Mouse (Mus musculus): ENCODE results near the gene Alyref.

GRCm38 (mm10) chr11:120641869-120642268 is 43.7 kb upstream of the Alyref start:
- TF ChIP-seq CTCF (IDR thresholded peaks at IDR 0.05) (no peak), EP300 (IDR thresholded peaks at IDR 0.05) (no peak)

Measured in lung, postnatal 0 days (tissue).